Mouse (Mus musculus): ENCODE measurements around the gene Cwf19l2. TPM values are rescaled to one million over a fixed set of nuclear protein-coding genes. Genes with fewer than 3 reads are reported as not detected.

The Cwf19l2 gene
- total RNA-seq (2023): 10 to 100 TPM; 37.4 to 39.2 TPM

DNA sequence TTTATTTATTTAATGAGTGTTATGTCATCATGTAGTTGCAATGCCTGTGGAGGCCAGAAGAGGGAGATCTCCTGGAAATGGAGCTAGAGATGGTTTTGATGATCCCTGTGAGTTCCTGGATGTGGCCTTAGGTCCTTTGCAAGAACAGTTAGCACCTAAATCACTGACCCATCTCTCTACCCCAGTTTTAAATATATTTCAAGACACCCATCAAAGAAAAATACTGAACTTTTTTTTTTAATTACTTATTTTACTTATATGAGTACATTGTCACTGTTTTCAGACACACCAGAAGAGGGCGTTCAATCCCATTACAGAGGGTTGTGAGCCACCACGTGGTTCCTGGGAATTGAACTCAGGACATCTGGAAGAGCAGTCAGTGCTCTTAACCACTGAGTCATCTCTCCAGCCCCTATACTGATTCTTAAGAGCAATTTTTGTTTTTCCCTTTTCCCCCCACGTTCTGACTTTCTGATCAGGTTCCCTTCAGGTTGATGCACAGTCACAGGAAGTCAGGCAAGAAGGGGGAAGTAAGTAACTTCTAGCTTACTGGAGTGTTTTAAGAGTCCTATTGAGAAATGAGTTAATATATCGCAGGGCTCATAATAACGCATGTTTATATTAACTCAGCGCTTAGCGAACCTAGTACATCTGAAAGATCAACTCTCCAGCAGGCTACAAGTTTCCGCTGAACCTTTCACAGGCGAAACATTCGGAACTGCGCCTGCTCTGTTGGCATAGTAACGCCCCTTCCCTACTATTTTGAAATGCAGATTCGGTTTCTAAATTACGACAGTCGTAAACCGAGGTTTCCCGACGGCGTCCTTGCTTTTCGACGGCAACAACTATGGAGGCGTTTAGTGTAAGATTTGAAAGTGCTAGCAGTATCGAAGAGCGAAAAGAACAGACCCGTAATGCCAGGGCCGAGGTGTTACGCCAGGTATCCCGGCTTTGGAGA is at the start of gene Cwf19l2:
Gene Cwf19l2, plus strand, starts transcription at position 342 of the 958 bp plus-strand sequence.

Other genes starting within 250 kb of the Cwf19l2 start
- 10 to 100 TPM; 23.0 to 24.9 TPM for gene Alkbh8, start 68.5 kb upstream of the Cwf19l2 start, total RNA-seq (2023)
- gene Gucy1a2, start 129.2 kb downstream of the Cwf19l2 start, total RNA-seq (2023): not detected

Measured in T-cell, adult 66 days (primary cell).